Mouse (Mus musculus) limb, embryonic 10.5 days (tissue): ENCODE results near the gene E030018B13Rik. TPM values are rescaled to one million over a fixed set of nuclear protein-coding genes. Genes with fewer than 3 reads are reported as not detected.
A peak's percentile ranks its signal among the peaks of the same experiment; 100 is the strongest.

Experiments used
- DNase-seq: peaks from one replicate; pipeline ENCODE4 v3.0.0-alpha.2; 2017; ENCODE audit warnings: low spot score
- H3K27ac ChIP-seq: fragments of 300-500 bp; sonication (generic); 2 replicates; pipeline ENCODE4 v1.5.1; 2016; ENCODE audit warnings: mild to moderate bottlenecking
- H3K27me3 ChIP-seq: fragments of 300-500 bp; sonication (generic); 2 replicates; pipeline ENCODE4 v1.6.1; 2016; ENCODE audit warnings: low read depth, mild to moderate bottlenecking; ENCODE audit not compliant: poor library complexity, severe bottlenecking
- H3K36me3 ChIP-seq: fragments of 300-500 bp; sonication (generic); 2 replicates; pipeline ENCODE4 v1.6.1; 2016; ENCODE audit warnings: mild to moderate bottlenecking, moderate library complexity
- H3K4me1 ChIP-seq: fragments of 300-500 bp; sonication (generic); 2 replicates; pipeline ENCODE4 v1.6.1; 2016
- H3K4me3 ChIP-seq: fragments of 300-500 bp; sonication (generic); 2 replicates; pipeline ENCODE4 v1.5.1; 2016; ENCODE audit warnings: mild to moderate bottlenecking, moderate library complexity
- H3K9me3 ChIP-seq: fragments of 300-500 bp; sonication (generic); replicated peaks from 2 replicates; pipeline ENCODE4 v1.6.1; 2016; ENCODE audit warnings: mild to moderate bottlenecking
- WGBS: fragments of 180-500 bp; shearing (Covaris S2); methylation state at CpG from one replicate; pipeline ENCODE4 v1.1.7; 2016; 5-methylcytosine and 5-hydroxymethylcytosine counted together
- polyA plus RNA-seq: library from polyadenylated mRNA; unstranded; fragments of >200 nt; fragmentation: Nextera tagmentation; extraction: Ambion mirVana; gene quantifications from 2 replicates; pipeline ENCODE4 v1.2.1, GENCODE M21; 2016

E030018B13Rik gene
- polyA plus RNA-seq, 1 experiment from 2014 or later: not detected

DNA sequence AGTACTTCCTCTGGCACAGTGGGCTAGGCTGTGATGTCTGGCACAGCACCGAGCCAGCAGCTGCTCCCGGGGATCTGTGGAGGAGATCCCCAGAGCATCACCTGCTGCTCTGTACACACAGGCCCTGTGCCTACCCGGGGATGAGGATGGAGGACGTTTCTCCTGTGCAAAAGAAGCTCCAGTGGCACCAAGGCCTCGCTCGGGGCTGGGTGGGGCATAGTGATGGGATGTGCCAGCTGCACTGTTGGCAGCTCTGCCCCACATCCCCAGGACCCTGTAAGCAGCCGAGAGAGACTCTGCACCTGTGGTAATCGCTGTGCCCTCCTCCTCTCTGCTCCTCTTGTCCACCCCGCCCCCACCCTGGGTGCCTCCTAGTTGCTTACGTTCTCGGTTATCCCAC, 15.3 kb upstream of the E030018B13Rik start:
- no peaks in the 10 kb centered on the region for H3K36me3 ChIP-seq
- no peaks in the 10 kb centered on the region for H3K9me3 ChIP-seq
- H3K27me3 ChIP-seq: 0 out of 2 replicates have a peak, but pooled peaks cover 6% of the 10 kb centered on the region
- H3K27ac ChIP-seq: no peak overlapping the region
- 77% methylated on average over 11 of the region's 11 CpGs for WGBS
- DNase-seq: no peak
- peaks cover 30% of the 10 kb centered on the region for H3K4me1 ChIP-seq
- no peak overlapping the region for H3K4me3 ChIP-seq

- H3K9me3 ChIP-seq: no peaks in the 10 kb centered on the region
Measured at GRCm38 (mm10) chr7:63901942-63902341, 14.7 kb upstream of the E030018B13Rik start.

GRCm38 (mm10) chr7:63902604-63903210, 13.9 kb upstream of the E030018B13Rik start:
- peak overlapping the region; percentile 73 for H3K27ac ChIP-seq

More at GRCm38 (mm10) chr7:63901942-63902341, 14.7 kb upstream of the E030018B13Rik start:
- H3K27ac ChIP-seq: no peak overlapping the region
- H3K36me3 ChIP-seq: no peaks in the 10 kb centered on the region
- H3K27me3 ChIP-seq: 0 out of 2 replicates have a peak, but pooled peaks cover 6% of the 10 kb centered on the region
- no peak for DNase-seq
- WGBS: 68% methylated on average over 3 of the region's 3 CpGs
- H3K4me3 ChIP-seq: no peak overlapping the region
- peaks cover 24% of the 10 kb centered on the region for H3K4me1 ChIP-seq

DNA sequence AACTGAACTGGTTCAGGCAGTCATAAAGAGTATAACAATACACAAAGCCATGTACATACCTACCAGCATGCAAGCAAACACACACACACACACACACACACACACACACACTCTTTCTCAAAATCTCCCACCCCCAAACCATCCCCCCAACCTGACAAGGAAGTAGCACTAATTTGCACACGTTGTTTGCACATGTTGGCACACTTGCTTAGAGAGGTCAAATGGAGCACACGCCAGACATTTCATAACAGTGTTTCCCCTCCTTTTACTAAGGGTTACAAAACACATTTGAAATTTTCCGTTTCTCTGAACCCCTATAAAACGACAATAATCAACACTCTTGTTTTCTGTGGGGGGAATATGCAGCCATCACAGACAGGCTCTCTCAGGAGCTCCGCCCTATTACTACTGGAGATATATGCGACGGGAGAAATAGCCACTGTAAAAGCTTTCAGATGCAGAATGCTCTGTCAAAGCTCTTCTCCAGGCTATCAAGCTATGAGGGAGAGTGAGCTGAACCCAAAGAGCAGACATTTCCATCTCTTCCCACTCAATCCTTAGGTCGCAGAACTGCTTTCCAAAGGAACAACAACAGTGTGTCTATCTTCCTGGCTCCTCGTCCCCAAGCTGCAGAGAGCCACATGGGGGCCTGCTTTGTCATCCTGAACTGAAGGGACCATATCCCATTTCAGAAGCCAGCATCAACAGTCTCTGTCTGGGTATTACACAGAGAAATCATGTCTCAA, 12.8 kb upstream of the E030018B13Rik start:
- Histone ChIP-seq H3K36me3 (no peaks in the 10 kb centered on the region), H3K4me1 (peaks cover 26% of the 10 kb centered on the region), H3K27ac (0 out of 2 replicates have a peak overlapping the region, but pooled peaks have one; percentile 73), H3K4me3 (no peak overlapping the region), H3K27me3 (no peaks in the 10 kb centered on the region), H3K9me3 (no peaks in the 10 kb centered on the region)
- 75% methylated on average over 9 of the region's 9 CpGs for WGBS
- no peak for DNase-seq

More at GRCm38 (mm10) chr7:63902604-63903210, 13.9 kb upstream of the E030018B13Rik start:
- no peak for DNase-seq
- Histone ChIP-seq H3K4me1 (peaks cover 17% of the 10 kb centered on the region), H3K36me3 (no peaks in the 10 kb centered on the region), H3K4me3 (no peak overlapping the region), H3K9me3 (no peaks in the 10 kb centered on the region), H3K27me3 (0 out of 2 replicates have a peak, but pooled peaks cover 5% of the 10 kb centered on the region)
- WGBS: 53% methylated on average over 3 of the region's 3 CpGs

DNA sequence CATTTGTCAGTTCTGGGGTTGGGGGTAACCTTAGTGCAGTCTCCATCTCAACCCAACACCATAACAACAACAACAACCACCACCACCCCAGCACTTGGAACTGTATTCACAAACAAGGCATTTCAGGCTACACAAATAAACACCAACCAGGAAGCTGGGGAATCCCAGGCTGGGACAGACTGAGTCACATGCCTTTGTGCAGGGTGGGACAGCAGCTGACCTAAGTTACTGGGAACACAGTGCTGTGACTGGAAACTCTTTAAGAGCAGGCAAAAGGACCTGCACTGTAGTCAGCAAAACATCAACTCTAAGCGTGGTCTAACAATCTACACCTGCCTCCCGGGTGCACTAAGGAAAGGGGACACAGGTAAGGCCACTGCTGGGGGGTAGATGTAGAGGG, 11.5 kb upstream of the E030018B13Rik start:
- no peaks in the 10 kb centered on the region for H3K36me3 ChIP-seq
- DNase-seq: no peak
- no peak overlapping the region for H3K27ac ChIP-seq
- 90% methylated on average over 2 of the region's 2 CpGs for WGBS
- H3K4me3 ChIP-seq: no peak overlapping the region
- H3K27me3 ChIP-seq: no peaks in the 10 kb centered on the region
- H3K9me3 ChIP-seq: no peaks in the 10 kb centered on the region
- peaks cover 35% of the 10 kb centered on the region for H3K4me1 ChIP-seq

DNA sequence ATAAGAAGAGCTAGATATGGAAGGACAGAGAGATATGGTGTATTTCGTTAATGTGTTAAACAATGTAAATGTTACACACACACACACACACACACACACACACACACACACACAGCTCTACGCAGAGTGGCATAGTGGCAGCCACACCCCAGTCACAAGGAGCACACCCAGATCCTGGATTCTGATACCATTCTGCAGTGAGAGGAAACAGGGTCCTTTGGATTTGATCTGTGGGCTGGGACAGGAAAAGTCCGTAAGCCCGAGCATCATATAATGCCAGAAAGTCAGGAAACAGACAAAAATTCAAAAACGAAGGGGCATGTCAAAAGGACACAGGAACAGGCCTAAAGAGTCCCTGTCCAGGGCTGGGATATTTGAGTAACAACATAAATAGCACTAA, 11.0 kb upstream of the E030018B13Rik start:
- H3K27me3 ChIP-seq: no peaks in the 10 kb centered on the region
- H3K4me1 ChIP-seq: peaks cover 40% of the 10 kb centered on the region

GRCm38 (mm10) chr7:63907778-63908495, 8.7 kb upstream of the E030018B13Rik start:
- H3K9me3 ChIP-seq: no peaks in the 10 kb centered on the region
- WGBS: 89% methylated on average over 5 of the region's 5 CpGs
- peak overlapping the region; percentile 8; the same call in 1 of the 2 replicates for H3K27ac ChIP-seq
- no peaks in the 10 kb centered on the region for H3K27me3 ChIP-seq
- H3K4me3 ChIP-seq: no peak overlapping the region
- H3K36me3 ChIP-seq: no peaks in the 10 kb centered on the region
- peaks cover 58% of the 10 kb centered on the region for H3K4me1 ChIP-seq
- no peak for DNase-seq

More for the DNA sequence above, 11.0 kb upstream of the E030018B13Rik start:
- 82% methylated on average over 5 of the region's 5 CpGs for WGBS
- Histone ChIP-seq H3K36me3 (no peaks in the 10 kb centered on the region), H3K27ac (no peak overlapping the region), H3K4me3 (no peak overlapping the region), H3K9me3 (no peaks in the 10 kb centered on the region)
- DNase-seq: no peak

DNA sequence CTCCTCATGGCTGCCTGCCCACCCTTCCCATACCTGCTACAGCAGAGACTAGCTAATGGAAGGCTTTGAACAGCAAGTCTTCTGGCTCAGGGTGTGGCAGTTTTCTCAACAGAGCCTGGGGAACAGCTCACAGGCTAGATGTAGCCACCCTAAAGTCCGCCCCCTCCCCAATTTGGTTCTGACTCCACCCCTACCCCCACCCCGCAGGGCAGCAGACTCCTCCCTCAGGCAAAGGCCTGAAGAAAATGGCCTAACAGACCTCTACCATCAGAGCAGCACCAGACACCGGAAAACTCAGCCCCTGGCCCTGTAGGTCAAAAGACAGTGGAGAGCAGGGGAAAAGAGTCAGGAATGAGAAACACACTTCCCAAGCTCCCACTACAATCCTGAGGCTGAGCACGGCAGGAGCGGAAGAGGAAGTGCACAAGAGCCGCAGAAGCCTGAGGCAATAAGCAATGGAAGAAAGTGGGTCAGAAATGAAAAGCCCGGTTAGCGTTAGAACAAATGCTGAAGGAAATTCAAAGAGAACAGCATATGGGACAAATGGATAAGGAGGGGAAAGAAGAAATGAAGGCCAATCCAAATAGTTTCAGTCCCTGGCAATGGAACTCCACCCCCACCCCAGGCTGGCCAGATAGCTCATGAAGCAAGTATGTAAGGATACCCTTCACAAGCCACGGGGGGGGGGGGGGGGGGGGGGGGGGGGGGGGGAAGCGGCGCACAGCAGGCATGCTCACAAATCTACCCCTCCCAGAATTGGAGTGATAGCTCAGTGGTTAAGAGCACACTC, 8.0 kb upstream of the E030018B13Rik start:
- Histone ChIP-seq H3K27ac (peak overlapping the region; percentile 8), H3K4me1 (peaks cover 58% of the 10 kb centered on the region), H3K9me3 (no peaks in the 10 kb centered on the region), H3K27me3 (no peaks in the 10 kb centered on the region), H3K4me3 (no peak overlapping the region), H3K36me3 (no peaks in the 10 kb centered on the region)
- WGBS: 25% methylated on average over 8 of the region's 11 CpGs
- no peak for DNase-seq

DNA sequence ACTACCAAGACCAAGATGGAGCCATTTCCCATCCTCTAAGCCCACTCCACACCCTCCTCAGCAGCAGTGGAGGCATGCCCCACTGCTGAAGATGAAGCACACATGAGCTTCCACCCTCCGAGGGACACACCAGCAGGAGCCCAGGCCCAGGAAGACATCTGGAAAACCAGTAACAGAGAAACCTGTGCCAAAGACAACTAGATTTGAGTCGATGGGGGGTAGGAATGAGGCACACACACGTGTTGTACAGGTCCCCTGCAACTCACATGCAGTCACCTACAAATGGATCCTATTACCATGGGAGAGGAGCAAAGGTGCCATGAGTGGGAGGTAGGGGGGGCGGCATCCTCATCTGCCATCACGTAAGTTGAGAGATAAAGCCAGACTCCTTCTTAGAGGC, 6.4 kb upstream of the E030018B13Rik start:
- Histone ChIP-seq H3K4me3 (no peak overlapping the region), H3K9me3 (no peaks in the 10 kb centered on the region), H3K36me3 (no peaks in the 10 kb centered on the region), H3K27me3 (no peaks in the 10 kb centered on the region), H3K27ac (0 out of 2 replicates have a peak overlapping the region, but pooled peaks have one; percentile 9), H3K4me1 (peaks cover 60% of the 10 kb centered on the region)
- WGBS: 75% methylated on average over 5 of the region's 5 CpGs
- DNase-seq: no peak

DNA sequence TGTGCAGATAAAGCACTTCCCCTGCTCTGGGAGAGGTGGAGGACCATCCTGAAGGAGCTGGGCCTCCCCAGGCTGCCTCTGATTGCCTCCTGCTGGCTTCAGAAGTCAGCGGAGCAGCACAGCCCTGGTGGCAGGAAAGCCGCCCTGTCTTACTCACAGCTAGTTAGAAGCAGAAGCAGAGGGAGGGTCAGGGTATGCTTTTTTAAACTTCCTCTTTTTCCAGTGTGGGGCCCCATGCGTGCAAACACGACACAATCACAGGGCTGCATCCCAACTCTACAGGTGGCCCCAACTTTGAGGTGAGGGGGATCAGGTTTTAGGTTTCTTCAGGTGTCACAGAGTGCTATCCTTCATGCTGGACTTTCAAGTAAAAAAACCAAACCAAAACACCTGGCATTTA, 5.7 kb upstream of the E030018B13Rik start:
- DNase-seq: no peak
- H3K4me1 ChIP-seq: peaks cover 60% of the 10 kb centered on the region
- peak overlapping the region; percentile 30; the same call in 1 of the 2 replicates for H3K27ac ChIP-seq
- WGBS: 28% methylated on average over 4 of the region's 4 CpGs
- no peaks in the 10 kb centered on the region for H3K9me3 ChIP-seq
- no peaks in the 10 kb centered on the region for H3K27me3 ChIP-seq
- no peak overlapping the region for H3K4me3 ChIP-seq
- no peaks in the 10 kb centered on the region for H3K36me3 ChIP-seq

GRCm38 (mm10) chr7:63911383-63912233, 5.0 kb upstream of the E030018B13Rik start:
- Histone ChIP-seq H3K9me3 (no peaks in the 10 kb centered on the region), H3K27me3 (no peaks in the 10 kb centered on the region), H3K4me1 (peaks cover 60% of the 10 kb centered on the region), H3K27ac (peak overlapping the region; percentile 56), H3K4me3 (no peak overlapping the region), H3K36me3 (no peaks in the 10 kb centered on the region)
- 56% methylated on average over 8 of the region's 8 CpGs for whole genome bisulfite sequencing
- no peak for DNase-seq
